Mouse (Mus musculus) heart, embryonic 16.5 days (tissue): ENCODE results near the gene Tmem170. TPM values are rescaled to one million over a fixed set of nuclear protein-coding genes. Genes with fewer than 3 reads are reported as not detected.

Experiments used
- ATAC-seq: fragments of 200-750 bp; cut with Nextera tagmentation; replicated peaks from 2 replicates; pipeline ENCODE4 v1.8.0; 2017; ENCODE audit warnings: moderate number of reproducible peaks; ENCODE audit not compliant: insufficient read depth, low FRiP score; ENCODE audit errors: extremely low read depth
- H3K27ac ChIP-seq: fragments of 300-500 bp; sonication (generic); 2 replicates; pipeline ENCODE4 v1.5.1; 2014; ENCODE audit warnings: mild to moderate bottlenecking, low read length, control low read depth, moderate library complexity
- H3K27me3 ChIP-seq: fragments of 300-500 bp; sonication (generic); 2 replicates; pipeline ENCODE4 v1.6.1; 2014; ENCODE audit warnings: low read length, mixed read lengths; ENCODE audit not compliant: control insufficient read depth, insufficient read depth
- H3K36me3 ChIP-seq: fragments of 300-500 bp; sonication (generic); 2 replicates; pipeline ENCODE4 v1.6.1; 2014; ENCODE audit not compliant: control insufficient read depth, insufficient read depth
- H3K4me1 ChIP-seq: fragments of 300-500 bp; sonication (generic); 2 replicates; pipeline ENCODE4 v1.6.1; 2014; ENCODE audit warnings: low read length, mixed read lengths; ENCODE audit not compliant: control insufficient read depth, insufficient read depth
- H3K4me2 ChIP-seq: fragments of 300-500 bp; sonication (generic); 2 replicates; pipeline ENCODE4 v1.6.1; 2014; ENCODE audit warnings: low read depth, mild to moderate bottlenecking, control low read depth, low read length
- H3K4me3 ChIP-seq: fragments of 300-500 bp; sonication (generic); 2 replicates; pipeline ENCODE4 v1.5.1; 2014; ENCODE audit warnings: mild to moderate bottlenecking, control low read depth, low read length
- H3K9ac ChIP-seq: fragments of 300-500 bp; sonication (generic); 2 replicates; pipeline ENCODE4 v1.6.1; 2014; ENCODE audit warnings: low read length, control low read depth
- H3K9me3 ChIP-seq: fragments of 300-500 bp; sonication (generic); replicated peaks from 2 replicates; pipeline ENCODE4 v1.6.1; 2016; ENCODE audit warnings: low read length; ENCODE audit not compliant: control insufficient read depth
- WGBS: fragments of 180-500 bp; shearing (Covaris S2); extraction: QIAGEN DNeasy Blood & Tissue Kit; methylation state at CpG from one replicate; pipeline ENCODE4 v1.1.7; 2014; 5-methylcytosine and 5-hydroxymethylcytosine counted together
- polyA plus RNA-seq: library from polyadenylated mRNA; unstranded; fragments of >200 nt; fragmentation: Nextera tagmentation; extraction: Ambion mirVana; gene quantifications from 2 replicates; pipeline ENCODE4 v1.2.1, GENCODE M21; 2015

Gene Tmem170
- 3.4 and 3.8 TPM in 2 replicates for polyA plus RNA-seq

GRCm38 (mm10) chr8:111876355-111876948, at the start of gene Tmem170:
TSS of gene Tmem170 (minus strand) at chr8:111876750.
- peak within 1 kb of the TSS; percentile 87 for H3K4me3 ChIP-seq
- WGBS = 0% methylated on average over 44 of the region's 53 CpGs

GRCm38 (mm10) chr8:111924976-111925375, 48.4 kb upstream of the Tmem170 start:
- Histone ChIP-seq H3K4me2 (no peak overlapping the region), H3K36me3 (no peaks in the 10 kb centered on the region), H3K9ac (no peak overlapping the region), H3K9me3 (no peaks in the 10 kb centered on the region), H3K4me3 (no peak overlapping the region), H3K27ac (no peak overlapping the region), H3K4me1 (0 out of 2 replicates have a peak, but pooled peaks cover 2% of the 10 kb centered on the region), H3K27me3 (no peaks in the 10 kb centered on the region)
- WGBS = 40% methylated on average over 7 of the region's 7 CpGs
- no peak for ATAC-seq

More at GRCm38 (mm10) chr8:111876355-111876948, at the start of gene Tmem170:
- peaks cover 3% of the 10 kb centered on the region for H3K4me1 ChIP-seq
- H3K9ac ChIP-seq = peak within 1 kb of the TSS; percentile 75
- peak within 1 kb of the TSS; percentile 70 for H3K27ac ChIP-seq
- peak; percentile 100 for ATAC-seq
- no peaks in the 10 kb centered on the region for H3K36me3 ChIP-seq
- H3K9me3 ChIP-seq = no peaks in the 10 kb centered on the region
- no peaks in the 10 kb centered on the region for H3K27me3 ChIP-seq
- peak within 1 kb of the TSS; percentile 85 for H3K4me2 ChIP-seq

- no peak overlapping the region for H3K9ac ChIP-seq
- H3K4me2 ChIP-seq = peak overlapping the region; percentile 47
- no peak overlapping the region for H3K4me3 ChIP-seq
- no peaks in the 10 kb centered on the region for H3K36me3 ChIP-seq
- H3K27ac ChIP-seq = no peak overlapping the region
- 25% methylated on average over 10 of the region's 10 CpGs for whole genome bisulfite sequencing
- H3K9me3 ChIP-seq = peaks cover 3% of the 10 kb centered on the region; the same call in 1 of the 2 replicates
- 0 out of 2 replicates have a peak, but pooled peaks cover 2% of the 10 kb centered on the region for H3K4me1 ChIP-seq
- no peak; the same call in 1 of the 2 replicates for ATAC-seq
- H3K27me3 ChIP-seq = no peaks in the 10 kb centered on the region
These were observed 46.8 kb upstream of the Tmem170 start for GRCm38 (mm10) chr8:111923383-111923804.

GRCm38 (mm10) chr8:111920971-111921370, 44.4 kb upstream of the Tmem170 start:
- H3K27me3 ChIP-seq = no peaks in the 10 kb centered on the region
- peaks cover 3% of the 10 kb centered on the region; the same call in 1 of the 2 replicates for H3K9me3 ChIP-seq
- no peak overlapping the region for H3K9ac ChIP-seq
- 0 out of 2 replicates have a peak, but pooled peaks cover 2% of the 10 kb centered on the region for H3K4me1 ChIP-seq
- no peak overlapping the region for H3K4me2 ChIP-seq
- whole genome bisulfite sequencing = 70% methylated on average over 4 of the region's 4 CpGs
- H3K4me3 ChIP-seq = no peak overlapping the region
- no peaks in the 10 kb centered on the region for H3K36me3 ChIP-seq
- no peak overlapping the region for H3K27ac ChIP-seq
- ATAC-seq = no peak

- H3K9ac ChIP-seq = no peak overlapping the region
- no peak for ATAC-seq
- 82% methylated on average over 2 of the region's 2 CpGs for WGBS
These were observed 43.1 kb upstream of the Tmem170 start for GRCm38 (mm10) chr8:111919663-111920062.

GRCm38 (mm10) chr8:111912860-111913432, 36.4 kb upstream of the Tmem170 start:
- Histone ChIP-seq H3K4me2 (no peak overlapping the region), H3K36me3 (no peaks in the 10 kb centered on the region), H3K27me3 (peaks cover 34% of the 10 kb centered on the region), H3K27ac (no peak overlapping the region), H3K9me3 (no peaks in the 10 kb centered on the region), H3K4me3 (no peak overlapping the region), H3K9ac (0 out of 2 replicates have a peak overlapping the region, but pooled peaks have one; percentile 6), H3K4me1 (no peaks in the 10 kb centered on the region; the same call in 1 of the 2 replicates)
- ATAC-seq = no peak
- WGBS = 35% methylated on average over 12 of the region's 12 CpGs

More at GRCm38 (mm10) chr8:111919663-111920062, 43.1 kb upstream of the Tmem170 start:
- Histone ChIP-seq H3K4me1 (no peaks in the 10 kb centered on the region), H3K4me2 (no peak overlapping the region), H3K4me3 (no peak overlapping the region), H3K27me3 (no peaks in the 10 kb centered on the region), H3K27ac (no peak overlapping the region), H3K36me3 (no peaks in the 10 kb centered on the region), H3K9me3 (peaks cover 3% of the 10 kb centered on the region; the same call in 1 of the 2 replicates)

GRCm38 (mm10) chr8:111911572-111911971, 35.0 kb upstream of the Tmem170 start:
- no peak overlapping the region for H3K4me2 ChIP-seq
- H3K9me3 ChIP-seq = no peaks in the 10 kb centered on the region
- H3K9ac ChIP-seq = no peak overlapping the region
- no peak overlapping the region for H3K4me3 ChIP-seq
- peaks cover 34% of the 10 kb centered on the region for H3K27me3 ChIP-seq
- H3K4me1 ChIP-seq = no peaks in the 10 kb centered on the region; the same call in 1 of the 2 replicates
- H3K27ac ChIP-seq = no peak overlapping the region
- 50% methylated on average over 7 of the region's 7 CpGs for WGBS
- no peak for ATAC-seq
- no peaks in the 10 kb centered on the region for H3K36me3 ChIP-seq

- Histone ChIP-seq H3K4me3 (peak within 1 kb of the TSS; percentile 44), H3K4me2 (peak within 1 kb of the TSS; percentile 62), H3K27me3 (peaks cover 34% of the 10 kb centered on the region), H3K27ac (no peak within 1 kb of the TSS), H3K9me3 (no peaks in the 10 kb centered on the region), H3K36me3 (no peaks in the 10 kb centered on the region), H3K4me1 (no peaks in the 10 kb centered on the region; the same call in 1 of the 2 replicates), H3K9ac (peak within 1 kb of the TSS; percentile 27)
- no peak for ATAC-seq
- 7% methylated on average over 47 of the region's 47 CpGs for WGBS
These were observed 33.3 kb upstream of the Tmem170 start, which contains the start of gene Chst5 for GRCm38 (mm10) chr8:111909621-111910450. TSS of gene Chst5 (minus strand) at chr8:111910447.
